Mouse (Mus musculus) ES-E14 (cell line): ENCODE measurements around the gene Fndc10.
A peak's percentile ranks its signal among the peaks of the same experiment; 100 is the strongest.
"Not testable (repeated sequence)": the region's sequence is repeated elsewhere in the genome, so short reads cannot be mapped to it uniquely, and the experiment has no call there.

Experiments used
- CHD2 ChIP-seq: IDR thresholded peaks from 2 replicates; pipeline ENCODE4 v1.6.1; 2014; ENCODE audit warnings: mild to moderate bottlenecking, low read depth, low read length, inconsistent platforms
- MAFK ChIP-seq: IDR thresholded peaks from 2 replicates; pipeline ENCODE4 v1.6.1; 2014; ENCODE audit warnings: mild to moderate bottlenecking, low read depth, low read length, inconsistent platforms; ENCODE audit not compliant: insufficient read depth
- ZNF384 ChIP-seq: IDR thresholded peaks from 2 replicates; pipeline ENCODE4 v1.6.1; 2012; ENCODE audit warnings: low read depth, low read length, inconsistent platforms

GRCm38 (mm10) chr4:155670236-155670635 is 23.9 kb upstream of the Fndc10 start:
- peak; percentile 61; the same call in 1 of the 2 replicates for TF ChIP-seq CHD2
- TF ChIP-seq MAFK, ZNF384: not testable (repeated sequence)
